Mouse (Mus musculus) C2C12 (cell line): ENCODE measurements around the gene Eps8. TPM values are rescaled to one million over a fixed set of nuclear protein-coding genes. Genes with fewer than 3 reads are reported as not detected.

Experiments
- H3K27me3 ChIP-seq: one replicate; pipeline ENCODE4 v1.6.1; 2011; ENCODE audit not compliant: control insufficient read depth, insufficient read depth, insufficient read length
- H3K36me3 ChIP-seq: one replicate; pipeline ENCODE4 v1.6.1; 2011; ENCODE audit not compliant: control insufficient read depth, insufficient read depth
- H3K4me3 ChIP-seq: one replicate; pipeline ENCODE4 v1.5.1; 2011; ENCODE audit warnings: mild to moderate bottlenecking, control low read depth; ENCODE audit not compliant: poor library complexity, insufficient read depth, severe bottlenecking
- H3K79me2 ChIP-seq: one replicate; pipeline ENCODE4 v1.6.1; 2011; ENCODE audit not compliant: control insufficient read depth, insufficient read depth
- H3K79me3 ChIP-seq: one replicate; pipeline ENCODE4 v1.6.1; 2011; ENCODE audit warnings: low read depth, control low read depth
- H3ac ChIP-seq: one replicate; pipeline ENCODE3; 2011; ENCODE audit warnings: low read depth; ENCODE audit not compliant: control insufficient read depth, insufficient read length
- CEBPB ChIP-seq: IDR thresholded peaks from one replicate; pipeline ENCODE4 v1.6.1; 2011; ENCODE audit warnings: low read depth, mild to moderate bottlenecking, control low read depth, moderate library complexity
- CTCF ChIP-seq: IDR thresholded peaks from one replicate; pipeline ENCODE4 v1.5.1; 2011; ENCODE audit not compliant: control insufficient read depth, insufficient read depth, insufficient read length
- FOSL1 ChIP-seq: IDR thresholded peaks from one replicate; pipeline ENCODE4 v1.8.0; 2011; ENCODE audit warnings: mild to moderate bottlenecking, low read length; ENCODE audit not compliant: poor library complexity, insufficient read depth, severe bottlenecking
- MAX ChIP-seq: IDR thresholded peaks from one replicate; pipeline ENCODE4 v1.6.1; 2011; ENCODE audit warnings: mild to moderate bottlenecking, control low read depth
- MYOD1 ChIP-seq: IDR thresholded peaks from one replicate; pipeline ENCODE4 v1.6.1; 2011; ENCODE audit warnings: low read depth; ENCODE audit not compliant: control insufficient read depth, insufficient read length
- MYOG ChIP-seq: IDR thresholded peaks from one replicate; pipeline ENCODE4 v1.6.1; 2011; ENCODE audit not compliant: control insufficient read depth, insufficient read length; ENCODE audit errors: extremely low read depth
- USF1 ChIP-seq: IDR thresholded peaks from one replicate; pipeline ENCODE4 v1.6.1; 2011; ENCODE audit warnings: low read depth, mild to moderate bottlenecking, control low read depth, moderate library complexity
- polyA plus RNA-seq: library from polyadenylated mRNA; unstranded; fragments of >200 nt; fragmentation: generic; extraction: Trizol; gene quantifications from one replicate; pipeline ENCODE4 v1.2.1, GENCODE M21; 2012; ENCODE audit warnings: missing spikeins

The Eps8 gene
- polyA plus RNA-seq, 1 experiment, result 59.9 TPM

DNA sequence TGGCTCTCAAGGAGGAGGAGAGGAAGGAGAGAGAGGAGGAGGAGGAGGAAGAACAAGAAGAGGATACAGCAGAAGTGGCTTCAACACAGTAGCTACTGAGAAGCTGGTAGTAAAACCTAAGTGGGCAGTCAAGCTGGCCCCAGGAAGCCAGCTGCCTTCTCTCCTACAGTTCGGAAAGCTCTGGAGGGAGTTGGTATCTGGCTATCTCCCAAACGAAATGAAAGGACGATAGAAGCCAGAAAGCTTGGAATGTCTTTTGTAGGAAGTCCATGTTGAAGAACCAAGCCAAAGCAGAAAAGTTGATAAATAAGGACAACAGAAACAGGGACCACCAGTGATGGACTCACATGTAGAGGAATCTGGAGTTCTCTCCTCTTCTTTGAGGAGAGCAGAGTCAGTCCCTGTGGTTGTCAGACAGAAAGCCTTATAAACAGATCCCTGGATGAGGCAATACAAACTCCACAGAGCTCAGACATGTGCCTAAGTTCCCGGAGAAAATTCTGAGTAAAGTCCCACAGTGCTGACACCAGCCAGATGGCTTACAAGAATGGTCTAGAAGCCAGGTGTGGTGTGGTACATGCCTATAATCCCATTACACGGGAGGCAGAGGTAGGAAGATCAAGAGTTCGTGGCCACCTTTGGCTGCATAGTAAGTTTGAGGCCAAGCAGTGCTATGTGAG is 73.2 kb downstream of the Eps8 start:
- peaks cover 34% of the 10 kb centered on the region for H3K79me2 ChIP-seq
- peaks cover 9% of the 10 kb centered on the region for H3K36me3 ChIP-seq
- no peak for TF ChIP-seq CEBPB
- TF ChIP-seq CTCF, result no peak
- no peak for TF ChIP-seq MYOG
- no peak for TF ChIP-seq MYOD1
- no peak for TF ChIP-seq USF1
- no peak for TF ChIP-seq MAX
- TF ChIP-seq FOSL1, result no peak
- no peak overlapping the region for H3ac ChIP-seq
- no peak overlapping the region for H3K4me3 ChIP-seq
- H3K27me3 ChIP-seq, result no peaks in the 10 kb centered on the region
- H3K79me3 ChIP-seq, result peaks cover 6% of the 10 kb centered on the region

DNA sequence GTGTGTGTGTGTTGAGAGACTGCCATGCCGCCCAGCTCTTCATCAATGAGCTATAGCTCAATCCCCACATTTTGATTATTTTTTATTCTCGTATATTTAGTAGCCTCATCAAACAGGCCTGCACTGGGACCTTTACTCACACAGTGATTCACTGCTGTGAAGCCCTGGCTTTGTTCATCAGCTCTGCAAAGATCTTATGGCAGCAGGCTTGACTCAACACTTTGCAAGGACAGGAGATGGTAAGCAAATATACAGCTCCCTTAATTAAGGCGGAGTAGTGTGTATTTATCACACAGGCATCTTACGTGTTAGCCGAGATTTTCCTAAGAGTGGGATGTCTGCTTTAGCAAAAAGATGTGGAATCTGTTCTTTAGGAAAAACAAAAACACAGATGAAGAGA is 74.2 kb downstream of the Eps8 start:
- Histone ChIP-seq H3K79me3 (peaks cover 6% of the 10 kb centered on the region), H3K79me2 (peaks cover 34% of the 10 kb centered on the region), H3K36me3 (peaks cover 9% of the 10 kb centered on the region), H3ac (no peak overlapping the region), H3K4me3 (no peak overlapping the region), H3K27me3 (no peaks in the 10 kb centered on the region)
- no peak for TF ChIP-seq MYOG
- no peak for TF ChIP-seq MAX
- no peak for TF ChIP-seq USF1
- no peak for TF ChIP-seq CTCF

DNA sequence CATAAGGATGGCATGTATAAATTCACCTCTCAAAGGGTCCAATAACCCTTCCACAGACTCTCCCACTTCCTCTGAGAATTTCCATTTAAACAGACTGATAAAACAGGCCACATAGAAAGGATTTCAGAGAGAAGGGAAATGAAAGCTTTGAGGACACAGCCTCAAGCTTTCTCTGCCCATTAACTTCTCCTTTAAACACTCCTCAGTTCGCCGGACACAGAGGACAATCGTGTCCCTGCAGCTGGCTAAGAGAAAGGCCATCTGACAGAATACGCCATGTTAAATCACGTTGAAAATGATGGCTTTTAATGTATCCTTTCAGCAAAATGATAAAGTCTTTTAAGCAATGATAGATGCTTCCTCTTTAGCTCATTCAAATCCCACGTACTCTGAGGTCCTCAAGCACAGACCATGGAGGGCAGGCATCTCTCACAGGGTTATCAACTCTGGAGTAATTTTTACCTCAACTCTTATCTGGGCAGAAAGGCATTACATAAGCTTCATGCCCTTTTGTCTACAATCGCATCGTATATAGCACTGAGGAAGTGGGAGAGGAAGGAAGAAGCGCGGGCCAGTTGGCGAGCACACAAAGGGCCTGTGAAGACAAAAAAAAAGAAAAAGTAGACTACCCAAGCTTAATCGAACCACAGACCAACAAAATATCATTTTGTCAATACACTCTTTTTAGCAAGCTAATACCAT is 77.9 kb downstream of the Eps8 start:
- H3K4me3 ChIP-seq, result no peak overlapping the region
- H3K36me3 ChIP-seq, result peaks cover 9% of the 10 kb centered on the region
- no peak overlapping the region for H3ac ChIP-seq
- no peaks in the 10 kb centered on the region for H3K27me3 ChIP-seq
- TF ChIP-seq CTCF (no peak), MYOG (no peak), MAX (no peak), MYOD1 (no peak)
- peaks cover 46% of the 10 kb centered on the region for H3K79me2 ChIP-seq
- H3K79me3 ChIP-seq, result peaks cover 5% of the 10 kb centered on the region

DNA sequence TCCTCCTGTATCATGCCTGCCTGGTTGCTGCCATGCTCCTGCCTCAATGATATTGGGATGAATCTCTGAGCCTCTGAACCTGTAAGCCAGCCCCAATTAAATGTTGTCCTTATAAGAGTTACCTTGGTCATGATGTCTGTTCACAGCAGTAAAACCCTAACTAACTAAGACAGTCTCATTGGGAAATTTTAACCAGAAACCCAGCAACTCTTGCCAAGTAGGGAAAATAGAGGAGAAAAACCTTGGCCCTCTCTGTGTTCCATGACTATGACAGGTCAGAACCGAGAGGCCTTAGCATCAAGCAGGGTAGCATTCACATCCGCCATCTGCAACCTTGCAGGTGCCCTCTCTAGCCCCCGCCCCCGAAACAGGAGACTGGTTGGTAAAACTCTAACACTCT is 78.6 kb downstream of the Eps8 start:
- no peak overlapping the region for H3K4me3 ChIP-seq
- TF ChIP-seq MYOG (no peak), MAX (no peak), CTCF (no peak)

DNA sequence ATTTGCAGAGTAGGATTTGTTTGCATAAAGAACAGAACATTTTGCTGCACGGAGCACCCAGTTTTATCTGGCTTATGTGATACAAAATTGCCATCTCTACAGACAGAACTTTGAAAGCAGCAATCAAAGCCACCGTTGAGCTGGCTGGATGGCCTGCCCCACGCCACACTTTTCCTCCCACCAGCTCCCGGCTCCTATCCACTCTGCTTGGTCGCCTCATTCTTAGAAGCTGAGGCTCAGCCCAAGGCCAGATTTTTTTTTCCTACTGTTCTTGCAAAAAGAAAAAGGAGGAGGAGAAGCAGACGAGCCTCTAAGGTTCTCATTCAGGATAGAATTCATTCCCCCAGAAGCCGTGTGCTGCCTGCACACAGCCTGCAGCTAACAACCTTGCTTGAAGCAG is 80.8 kb downstream of the Eps8 start:
- Histone ChIP-seq H3K36me3 (peaks cover 12% of the 10 kb centered on the region), H3ac (no peak overlapping the region), H3K4me3 (no peak overlapping the region), H3K79me2 (peaks cover 23% of the 10 kb centered on the region), H3K27me3 (no peaks in the 10 kb centered on the region), H3K79me3 (peaks cover 2% of the 10 kb centered on the region)
- TF ChIP-seq USF1 (no peak), FOSL1 (no peak), CEBPB (no peak), MYOG (no peak), MYOD1 (no peak), MAX (no peak), CTCF (no peak)

More for the DNA sequence above, 78.6 kb downstream of the Eps8 start:
- peaks cover 9% of the 10 kb centered on the region for H3K36me3 ChIP-seq
- no peaks in the 10 kb centered on the region for H3K79me3 ChIP-seq
- peaks cover 39% of the 10 kb centered on the region for H3K79me2 ChIP-seq
- no peak overlapping the region for H3ac ChIP-seq
- no peaks in the 10 kb centered on the region for H3K27me3 ChIP-seq

DNA sequence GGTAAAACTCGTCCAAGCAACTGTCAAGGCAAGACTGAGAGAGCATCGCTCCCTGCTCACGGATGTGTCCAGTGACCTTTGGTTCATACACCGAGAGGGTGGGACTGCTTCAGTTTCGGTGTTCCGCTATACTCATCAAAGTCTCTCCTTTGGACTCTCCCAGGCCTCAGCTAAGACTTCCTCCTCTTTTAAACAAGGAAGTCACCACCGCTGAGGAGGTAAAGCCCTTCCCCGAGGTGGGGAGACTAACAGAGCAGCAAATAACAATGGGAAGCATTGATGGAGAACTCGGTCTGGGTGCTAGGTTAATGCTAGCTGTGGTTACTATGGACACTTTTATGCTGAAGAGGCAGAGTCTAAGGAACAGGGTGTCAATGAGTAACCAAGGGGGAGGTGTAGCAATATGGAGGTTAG is 84.0 kb downstream of the Eps8 start:
- peaks cover 25% of the 10 kb centered on the region for H3K79me2 ChIP-seq
- peaks cover 16% of the 10 kb centered on the region for H3K36me3 ChIP-seq
- no peak for TF ChIP-seq USF1
- no peaks in the 10 kb centered on the region for H3K27me3 ChIP-seq
- peaks cover 13% of the 10 kb centered on the region for H3K79me3 ChIP-seq
- H3ac ChIP-seq, result no peak overlapping the region
- H3K4me3 ChIP-seq, result no peak overlapping the region
